ENCODE assay signal across 9 mouse cellular contexts in the genomic region with DNA sequence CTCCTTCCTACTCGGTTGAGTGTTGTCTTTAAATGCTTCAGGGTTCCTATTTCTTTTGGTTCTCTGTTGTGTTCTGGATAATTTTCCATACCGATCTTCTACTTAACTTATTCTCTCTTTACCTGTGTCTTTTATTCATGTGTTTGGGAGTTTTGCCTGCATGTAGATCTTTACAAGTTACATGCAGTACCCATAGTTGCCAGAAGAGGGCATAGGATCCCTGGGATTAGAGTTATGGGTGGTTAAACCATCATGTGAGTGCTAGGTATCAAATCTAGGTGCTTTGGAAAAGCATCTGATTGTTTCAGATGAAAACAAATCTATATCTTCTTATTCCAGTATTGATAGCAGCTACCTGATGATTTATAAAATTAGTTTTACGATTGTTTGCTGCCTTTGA. TPM values are rescaled to one million over a fixed set of nuclear protein-coding genes. Genes with fewer than 3 reads are reported as not detected.
DNase-seq lines count a peak whose midpoint lies in the region; ATAC-seq and TF ChIP-seq lines count a peak whose summit lies in the region.
"Had no signal": no experiment of that assay in that cellular context is flagged by ENCODE, and none has a peak within 500 bp of the region (broad histone marks: within the 10 kb centered on the region; RNA-seq: fewer than 3 reads in every experiment).

No protein-coding gene starts in this region.

- no peaks in the 10 kb centered on the region for H3K4me1 ChIP-seq in heart, embryonic 10.5 days
- H3K4me1 ChIP-seq in testis, adult 2 months (ENCODE audit: control insufficient read depth, insufficient read depth, low read length), result no peaks in the 10 kb centered on the region
- H3K4me1 ChIP-seq in forebrain, embryonic 10.5 days, result no peaks in the 10 kb centered on the region
- H3K4me1 ChIP-seq in forebrain, embryonic 11.5 days (replicated peaks; ENCODE audit: control insufficient read depth, insufficient read depth, low read length), result no peaks in the 10 kb centered on the region
- H3K4me1 ChIP-seq: hindbrain, embryonic 15.5 days had no signal

- ATAC-seq in forebrain, embryonic 11.5 days (replicated peaks; ENCODE audit: low FRiP score), result no peak

- DNase-seq in heart, adult 8-10 months (ENCODE audit: low spot score), result peak; percentile 24
- no peak for DNase-seq in heart, embryonic 10.5 days (ENCODE audit: low spot score)
- no peak for DNase-seq in testis, postnatal 10 days (ENCODE audit: low spot score)
- DNase-seq in embryo, embryonic 11 days, result peak; percentile 33
- DNase-seq in naive thymus-derived CD4-positive, alpha-beta T cell, adult 2 months (ENCODE audit: low read depth), result peak; percentile 66
- DNase-seq in forebrain, embryonic 10.5 days (ENCODE audit: extremely low spot score, low spot score), result no peak
- DNase-seq in forebrain, embryonic 11.5 days (ENCODE audit: low spot score), result no peak

- TF ChIP-seq POLR2A in testis, adult 2 months (IDR thresholded peaks at IDR 0.05; ENCODE audit: control insufficient read depth, low read depth, low read length), result no peak

- no peaks in the 10 kb centered on the region for H3K9me3 ChIP-seq in heart, embryonic 10.5 days
- no peaks in the 10 kb centered on the region for H3K9me3 ChIP-seq in forebrain, embryonic 10.5 days
- H3K9me3 ChIP-seq in forebrain, embryonic 11.5 days (ENCODE audit: control insufficient read depth, low read length), result no peaks in the 10 kb centered on the region

- H3K4me3 ChIP-seq in heart, embryonic 10.5 days, result no peak overlapping the region
- no peak overlapping the region for H3K4me3 ChIP-seq in testis, adult 2 months (ENCODE audit: control insufficient read depth, low read depth, low read length)
- H3K4me3 ChIP-seq in forebrain, embryonic 10.5 days, result no peak overlapping the region
- no peak overlapping the region for H3K4me3 ChIP-seq in forebrain, embryonic 11.5 days (ENCODE audit: low read depth, low read length)
- H3K4me3 ChIP-seq: hindbrain, embryonic 15.5 days had no signal

- TF ChIP-seq CTCF in testis, adult 2 months (IDR thresholded peaks at IDR 0.05; ENCODE audit: control insufficient read depth, insufficient read depth, insufficient replicate concordance, low read depth, low read length), result 0 out of 2 replicates have a peak, but pooled peaks have one; percentile 7

- H3K36me3 ChIP-seq in heart, embryonic 10.5 days, result no peaks in the 10 kb centered on the region
- no peaks in the 10 kb centered on the region for H3K36me3 ChIP-seq in testis, adult 2 months (ENCODE audit: control insufficient read depth, insufficient read depth, low read length)
- H3K36me3 ChIP-seq in forebrain, embryonic 10.5 days (replicated peaks), result no peaks in the 10 kb centered on the region
- H3K36me3 ChIP-seq in forebrain, embryonic 11.5 days (ENCODE audit: control insufficient read depth, insufficient read depth, low read length), result no peaks in the 10 kb centered on the region
- H3K36me3 ChIP-seq: hindbrain, embryonic 15.5 days had no signal

- H3K4me2 ChIP-seq in forebrain, embryonic 11.5 days (ENCODE audit: low read depth, low read length, severe bottlenecking), result no peak overlapping the region
- H3K4me2 ChIP-seq: hindbrain, embryonic 15.5 days had no signal

- no peaks in the 10 kb centered on the region for H3K27me3 ChIP-seq in heart, embryonic 10.5 days (ENCODE audit: insufficient read depth, poor library complexity, severe bottlenecking)
- no peaks in the 10 kb centered on the region for H3K27me3 ChIP-seq in testis, adult 2 months (ENCODE audit: control insufficient read depth, insufficient read depth, low read length)
- H3K27me3 ChIP-seq in forebrain, embryonic 10.5 days (ENCODE audit: poor library complexity, severe bottlenecking), result no peaks in the 10 kb centered on the region
- H3K27me3 ChIP-seq in forebrain, embryonic 11.5 days (ENCODE audit: control insufficient read depth, insufficient read depth, low read length), result no peaks in the 10 kb centered on the region
- H3K27me3 ChIP-seq: hindbrain, embryonic 15.5 days had no signal

- 53% methylated on average over 3 of the region's 3 CpGs for WGBS in heart, embryonic 10.5 days
- 71% methylated on average over 3 of the region's 3 CpGs for WGBS in forebrain, embryonic 10.5 days
- WGBS in forebrain, embryonic 11.5 days, result 67% methylated on average over 3 of the region's 3 CpGs

- H3K9ac ChIP-seq in forebrain, embryonic 11.5 days (ENCODE audit: low read length), result no peak overlapping the region
- H3K9ac ChIP-seq: hindbrain, embryonic 15.5 days had no signal

- H3K27ac ChIP-seq in heart, embryonic 10.5 days, result no peak overlapping the region
- H3K27ac ChIP-seq in testis, adult 2 months (ENCODE audit: control insufficient read depth, insufficient read depth, low read depth, low read length), result no peak overlapping the region
- no peak overlapping the region for H3K27ac ChIP-seq in forebrain, embryonic 10.5 days
- no peak overlapping the region for H3K27ac ChIP-seq in forebrain, embryonic 11.5 days (ENCODE audit: low read depth, low read length)
- H3K27ac ChIP-seq: hindbrain, embryonic 15.5 days had no signal

RNA-seq across cellular contexts. Expression of a gene that starts 55.2 kb away (rescaled TPM):
- 1,000 to 10,000 TPM; 1,175 to 1,391 (median 1,278) TPM for total RNA-seq in heart, adult 8-10 months (2022)
- polyA plus RNA-seq in heart, embryonic 10.5 days (2016; fragmentation: Nextera tagmentation; extraction: Ambion mirVana), result 499 and 600 TPM in 2 replicates
- polyA plus RNA-seq in testis, adult 2 months (2012; rRNA removed), result 137 and 150 TPM in 2 replicates
- polyA plus RNA-seq in forebrain, embryonic 10.5 days (2016; fragmentation: Nextera tagmentation; extraction: Ambion mirVana), result 383 and 405 TPM in 2 replicates
- polyA plus RNA-seq in forebrain, embryonic 11.5 days (2014; fragmentation: Nextera tagmentation; extraction: Ambion mirVana), result 327 and 340 TPM in 2 replicates

RNA-seq across cellular contexts. Expression of a gene that starts 55.3 kb away (rescaled TPM):
- total RNA-seq in heart, adult 8-10 months (2022), result 10 to 100 TPM; 55.1 to 69.7 (median 59.7) TPM
- 145 and 181 TPM in 2 replicates for polyA plus RNA-seq in heart, embryonic 10.5 days (2016; fragmentation: Nextera tagmentation; extraction: Ambion mirVana)
- polyA plus RNA-seq in testis, adult 2 months (2012; rRNA removed), result 29.1 and 30.1 TPM in 2 replicates
- polyA plus RNA-seq in forebrain, embryonic 10.5 days (2016; fragmentation: Nextera tagmentation; extraction: Ambion mirVana), result 143 and 145 TPM in 2 replicates
- polyA plus RNA-seq in forebrain, embryonic 11.5 days (2014; fragmentation: Nextera tagmentation; extraction: Ambion mirVana), result 116 and 119 TPM in 2 replicates

Comparison
In these comparisons a context has a peak if more than half of its experiments do, and no peak if none do; other contexts are left out.
1. DNase-seq: peak in heart, adult 8-10 months (single experiment), embryo, embryonic 11 days (single experiment) and naive thymus-derived CD4-positive, alpha-beta T cell, adult 2 months (single experiment); none in heart, embryonic 10.5 days (single experiment), testis, postnatal 10 days (single experiment), forebrain, embryonic 10.5 days (single experiment) and forebrain, embryonic 11.5 days (single experiment).